Mouse (Mus musculus): ENCODE measurements at regions not wholly inside any gene's neighbourhood (a gene's known extent, or its start where the extent isn't known, plus 50 kb on each side); places are given as distances from the start of the nearest gene placed in this dataset.
"Not testable (repeated sequence)": the region's sequence is repeated elsewhere in the genome, so short reads cannot be mapped to it uniquely, and the experiment has no call there.

GRCm38 (mm10) chr2:107468671-107469070 lies 178.2 kb downstream of the Kcna4 start:
- DNase-seq: no peak

- DNase-seq: no peak
Observed at GRCm38 (mm10) chr2:107503646-107504379, 213.4 kb downstream of the Kcna4 start.

GRCm38 (mm10) chr2:107507426-107508167 lies 217.2 kb downstream of the Kcna4 start:
- no peak for DNase-seq

GRCm38 (mm10) chr2:107515486-107515885 lies 225.0 kb downstream of the Kcna4 start:
- DNase-seq: not testable (repeated sequence)

- DNase-seq: no peak
Observed at GRCm38 (mm10) chr2:107518107-107518506, 227.7 kb downstream of the Kcna4 start.

GRCm38 (mm10) chr2:107518759-107519158 lies 228.3 kb downstream of the Kcna4 start:
- no peak for DNase-seq

GRCm38 (mm10) chr2:107519326-107519725 lies 228.9 kb downstream of the Kcna4 start:
- peak in 1 of 2 experiments; percentile 17 for DNase-seq

GRCm38 (mm10) chr2:107519761-107520160 lies 229.3 kb downstream of the Kcna4 start:
- peak in 1 of 2 experiments; percentile 16 for DNase-seq

- no peak for DNase-seq
Observed at GRCm38 (mm10) chr2:107543161-107543560, 252.7 kb downstream of the Kcna4 start.

- DNase-seq: no peak
Observed at GRCm38 (mm10) chr2:107552569-107552968, 262.1 kb downstream of the Kcna4 start.

GRCm38 (mm10) chr2:107556239-107556638 lies 265.8 kb downstream of the Kcna4 start:
- no peak for DNase-seq

GRCm38 (mm10) chr2:107569618-107570017 lies 279.2 kb downstream of the Kcna4 start:
- no peak for DNase-seq

- no peak for DNase-seq
Observed at GRCm38 (mm10) chr2:107609872-107610559, 319.6 kb downstream of the Kcna4 start.

GRCm38 (mm10) chr2:107611811-107612210 lies 321.4 kb downstream of the Kcna4 start:
- DNase-seq: no peak

GRCm38 (mm10) chr2:107612221-107612620 lies 321.8 kb downstream of the Kcna4 start:
- DNase-seq: no peak

GRCm38 (mm10) chr2:107614715-107615114 lies 324.3 kb downstream of the Kcna4 start:
- no peak for DNase-seq

GRCm38 (mm10) chr2:107627458-107627857 lies 337.0 kb downstream of the Kcna4 start:
- DNase-seq: no peak

GRCm38 (mm10) chr2:107659176-107659575 lies 368.7 kb downstream of the Kcna4 start:
- no peak for DNase-seq

All from lung, postnatal 4 days (tissue).